Mouse (Mus musculus) G1E (cell line): Measurements from ENCODE around the gene Igfbpl1. TPM values are rescaled to one million over a fixed set of nuclear protein-coding genes. Genes with fewer than 3 reads are reported as not detected.

Experiments
- ATAC-seq: 2 replicates; pipeline ENCODE4 v1.8.0; 2016; ENCODE audit warnings: mild to moderate bottlenecking; ENCODE audit not compliant: insufficient number of reproducible peaks, poor library complexity, low FRiP score, severe bottlenecking; ENCODE audit errors: extremely low read depth
- DNase-seq: peaks from one replicate; pipeline ENCODE4 v3.0.0; 2012; ENCODE audit warnings: low spot score
- H3K27me3 ChIP-seq: 2 replicates; pipeline ENCODE4 v1.6.1; 2012; ENCODE audit warnings: mild to moderate bottlenecking, low read length, inconsistent platforms; ENCODE audit not compliant: insufficient read depth
- H3K36me3 ChIP-seq: replicated peaks from 2 replicates; pipeline ENCODE3; 2012; ENCODE audit warnings: mild to moderate bottlenecking, inconsistent platforms
- H3K4me1 ChIP-seq: 2 replicates; pipeline ENCODE4 v1.6.1; 2012; ENCODE audit warnings: low read depth, low read length, inconsistent platforms, mixed read lengths; ENCODE audit not compliant: insufficient read depth
- H3K4me3 ChIP-seq: 2 replicates; pipeline ENCODE4 v1.5.1; 2012; ENCODE audit warnings: low read depth, mild to moderate bottlenecking, inconsistent platforms, low read length, moderate library complexity, mixed read lengths
- H3K9me3 ChIP-seq: replicated peaks from 2 replicates; pipeline ENCODE4 v1.6.1; 2012; ENCODE audit warnings: inconsistent platforms
- CTCF ChIP-seq: IDR thresholded peaks from 2 replicates; pipeline ENCODE4 v1.5.1; 2012; ENCODE audit warnings: low read depth, low read length, inconsistent platforms, mixed read lengths
- GATA1 ChIP-seq: IDR thresholded peaks from 2 replicates; pipeline ENCODE4 v1.6.1; 2012; ENCODE audit warnings: borderline replicate concordance, low read length, inconsistent platforms, mixed read lengths
- GATA2 ChIP-seq: IDR thresholded peaks from 2 replicates; pipeline ENCODE4 v1.6.1; 2012; ENCODE audit warnings: low read depth, low read length, inconsistent platforms, borderline replicate concordance
- POLR2AphosphoS5 ChIP-seq: IDR thresholded peaks from 2 replicates; pipeline ENCODE4 v1.6.1; 2012; ENCODE audit warnings: low read depth, low read length, inconsistent platforms; ENCODE audit not compliant: insufficient replicate concordance
- TAL1 ChIP-seq: conservative IDR thresholded peaks from 2 replicates; pipeline ENCODE4 v1.6.1; 2012; ENCODE audit warnings: low read depth, low read length, inconsistent platforms, mixed read lengths
- polyA plus RNA-seq: library from polyadenylated mRNA; stranded (reverse); fragments of >175 nt; gene quantifications from 2 replicates; pipeline ENCODE4 v1.2.3, GENCODE M21; 2012
- total RNA-seq, 2 experiments: library from RNA; stranded (forward) in 1 of 2; stranded (reverse) in 1 of 2; fragments of 200-1000 nt in 1 of 2; fragments of >200 nt in 1 of 2; fragmentation: Nextera tagmentation in 1 of 2; gene quantifications; 2 replicates each; pipeline ENCODE4 v1.2.3; 2014 to 2017

Gene Igfbpl1
- total and polyA plus RNA-seq, 3 experiments, result 0.11 TPM; not detected in 2

DNA sequence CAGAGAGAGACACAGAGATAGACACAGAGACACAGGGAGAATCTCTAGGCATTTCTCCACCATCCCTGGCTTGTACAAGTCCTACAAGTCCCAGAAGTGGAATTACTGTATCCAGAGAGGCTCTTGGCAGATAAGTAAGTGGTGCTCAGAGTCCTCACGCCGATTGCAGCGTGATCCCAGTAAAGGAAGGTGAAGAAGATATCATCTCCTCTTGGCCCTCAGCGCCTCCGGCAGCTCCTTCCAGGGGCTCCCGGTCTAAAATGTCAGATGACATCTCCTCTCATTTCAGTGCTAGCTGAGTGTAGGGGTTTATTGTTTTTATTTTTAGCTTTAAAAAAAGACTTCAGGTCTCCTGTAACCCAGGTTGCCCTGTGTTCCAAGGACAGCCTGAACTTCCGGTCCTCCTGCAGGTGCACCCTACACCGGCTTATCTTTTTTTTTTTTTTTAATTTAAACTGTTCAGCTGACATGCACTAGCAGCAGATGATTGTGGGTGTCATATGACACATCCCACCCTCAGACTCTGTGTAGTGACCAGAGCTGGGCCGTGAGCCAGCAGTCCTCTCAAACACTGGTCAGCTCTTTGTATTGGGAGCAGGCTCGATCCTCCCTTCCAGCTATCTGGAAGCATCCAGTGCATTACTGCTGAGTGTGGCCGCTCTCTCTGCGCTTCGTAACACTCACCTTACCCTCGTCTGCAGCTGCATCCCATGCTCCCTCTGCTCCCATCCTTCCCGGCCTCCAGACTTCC, 26.9 kb upstream of the Igfbpl1 start:
- TF ChIP-seq GATA1 (no peak), POLR2AphosphoS5 (no peak), GATA2 (no peak), TAL1 (no peak), CTCF (no peak)
- Histone ChIP-seq H3K9me3 (no peaks in the 10 kb centered on the region), H3K36me3 (no peaks in the 10 kb centered on the region), H3K27me3 (peaks cover 8% of the 10 kb centered on the region), H3K4me1 (no peaks in the 10 kb centered on the region), H3K4me3 (no peak overlapping the region)
- no peak for DNase-seq
- no peak for ATAC-seq

DNA sequence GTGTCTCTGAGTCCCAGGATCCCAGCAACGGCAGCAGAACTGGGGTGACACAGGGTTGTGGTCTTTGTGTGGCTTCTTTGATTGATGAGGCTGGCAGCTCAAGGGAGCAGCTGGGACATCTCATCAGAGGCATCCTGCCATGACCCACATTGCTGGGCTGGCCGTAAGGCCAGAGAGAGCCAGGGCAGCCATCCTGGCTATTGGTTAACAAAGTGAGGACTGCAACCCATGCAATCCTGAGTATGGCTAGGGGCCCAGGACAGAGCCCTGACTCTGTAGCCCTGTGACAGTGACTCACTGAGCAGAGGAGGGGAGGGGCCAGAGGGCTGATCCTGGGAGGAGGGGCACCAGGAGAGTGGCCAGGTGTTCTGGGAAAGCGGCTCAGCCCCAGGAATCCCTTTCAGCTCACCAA, 24.9 kb upstream of the Igfbpl1 start:
- no peak for ATAC-seq
- peaks cover 8% of the 10 kb centered on the region for H3K27me3 ChIP-seq

DNA sequence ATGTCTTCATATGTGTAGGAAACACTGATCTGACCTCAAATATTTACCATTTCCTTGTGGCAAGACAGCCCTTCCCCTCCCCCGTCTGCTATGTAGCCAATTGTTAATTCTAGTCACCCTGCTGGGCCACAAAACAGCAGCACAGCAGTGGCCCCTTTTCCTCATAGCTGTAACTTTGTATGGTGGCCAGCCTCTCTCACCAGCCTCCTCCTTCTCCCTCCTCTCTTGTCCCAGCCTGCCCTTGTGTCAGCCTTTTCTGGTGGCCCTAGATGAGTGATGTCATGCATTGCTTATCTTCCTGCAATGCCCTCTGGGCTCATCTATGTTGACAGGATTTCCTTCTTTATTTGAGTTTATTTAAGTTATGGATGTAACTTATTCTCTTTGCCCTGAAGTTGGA, 22.7 kb upstream of the Igfbpl1 start:
- Histone ChIP-seq H3K9me3 (no peaks in the 10 kb centered on the region), H3K4me3 (no peak overlapping the region), H3K27me3 (peaks cover 5% of the 10 kb centered on the region), H3K36me3 (no peaks in the 10 kb centered on the region), H3K4me1 (no peaks in the 10 kb centered on the region)
- DNase-seq, result no peak
- no peak for TF ChIP-seq CTCF
- no peak for TF ChIP-seq POLR2AphosphoS5
- no peak for TF ChIP-seq GATA1
- no peak for TF ChIP-seq TAL1
- no peak for TF ChIP-seq GATA2
- ATAC-seq, result no peak

More for the DNA sequence above, 24.9 kb upstream of the Igfbpl1 start:
- no peak for DNase-seq
- TF ChIP-seq GATA2 (no peak), POLR2AphosphoS5 (no peak), TAL1 (no peak), CTCF (no peak), GATA1 (no peak)
- Histone ChIP-seq H3K36me3 (no peaks in the 10 kb centered on the region), H3K4me1 (no peaks in the 10 kb centered on the region), H3K9me3 (no peaks in the 10 kb centered on the region), H3K4me3 (no peak overlapping the region)

DNA sequence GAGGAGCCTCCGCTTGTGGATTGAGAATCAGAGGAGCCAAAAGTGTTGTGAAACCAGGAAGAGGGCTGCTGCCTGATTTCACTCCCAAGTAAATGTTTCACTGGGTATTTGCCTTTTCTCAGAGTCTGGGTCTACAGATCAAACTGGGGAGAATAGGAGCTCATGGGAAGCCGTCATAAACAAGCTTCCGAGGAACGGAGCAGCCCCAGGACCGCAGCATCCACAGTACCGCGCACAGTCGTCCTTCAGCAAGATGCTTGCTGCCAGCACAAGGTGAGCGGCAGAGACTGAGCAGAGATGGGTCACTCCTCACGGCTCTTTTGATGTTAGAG, 22.1 kb upstream of the Igfbpl1 start:
- ATAC-seq (no peak), DNase-seq (no peak)
- Histone ChIP-seq H3K36me3 (no peaks in the 10 kb centered on the region), H3K4me3 (no peak overlapping the region), H3K9me3 (no peaks in the 10 kb centered on the region), H3K27me3 (peaks cover 5% of the 10 kb centered on the region), H3K4me1 (no peaks in the 10 kb centered on the region)
- TF ChIP-seq POLR2AphosphoS5 (no peak), TAL1 (no peak), GATA2 (no peak), GATA1 (no peak), CTCF (no peak)

DNA sequence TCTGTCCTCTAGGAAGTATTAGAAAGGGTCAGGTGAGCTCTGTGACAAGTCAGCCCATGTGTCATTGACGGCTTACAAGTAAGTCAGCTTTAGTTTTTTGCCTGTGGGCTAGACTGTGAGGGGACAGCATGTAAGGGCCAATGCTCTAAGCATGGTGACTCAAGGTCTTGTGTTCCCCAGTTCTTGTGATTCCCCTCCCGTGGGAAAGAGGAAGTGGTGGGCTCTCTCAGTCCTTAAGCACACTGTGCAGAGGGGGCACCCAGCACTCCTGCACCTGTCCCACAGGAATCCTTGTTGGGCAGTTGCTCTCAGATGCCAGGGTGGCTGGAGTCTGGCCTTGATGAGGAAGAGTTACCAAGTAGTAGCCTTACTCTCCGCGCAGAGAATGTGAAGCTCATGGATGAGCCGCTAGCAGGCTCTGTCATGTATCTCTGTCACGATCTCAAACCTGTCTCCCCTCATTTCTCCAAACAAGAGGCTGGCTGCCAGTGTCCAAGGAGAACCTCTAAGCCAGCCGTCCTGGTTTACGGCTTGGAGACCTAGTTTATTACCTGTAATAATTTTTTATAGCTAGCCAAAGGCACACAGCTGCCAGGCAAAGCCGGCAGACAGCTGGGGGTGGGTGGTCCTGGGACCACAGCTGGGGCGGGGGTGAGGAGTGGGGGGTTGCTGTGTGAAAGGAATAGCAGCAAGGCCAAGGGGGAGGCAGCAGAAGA, 21.5 kb upstream of the Igfbpl1 start, which contains the start of gene Stra6l:
Gene Stra6l (plus strand): TSS at position 556 of the 716 bp plus-strand sequence.
- ATAC-seq (no peak), DNase-seq (no peak)
- Histone ChIP-seq H3K27me3 (peaks cover 5% of the 10 kb centered on the region), H3K4me3 (no peak within 1 kb of the TSS), H3K9me3 (no peaks in the 10 kb centered on the region), H3K4me1 (no peaks in the 10 kb centered on the region), H3K36me3 (no peaks in the 10 kb centered on the region)
- TF ChIP-seq TAL1 (no peak), GATA2 (no peak), POLR2AphosphoS5 (no peak), GATA1 (no peak), CTCF (no peak)

DNA sequence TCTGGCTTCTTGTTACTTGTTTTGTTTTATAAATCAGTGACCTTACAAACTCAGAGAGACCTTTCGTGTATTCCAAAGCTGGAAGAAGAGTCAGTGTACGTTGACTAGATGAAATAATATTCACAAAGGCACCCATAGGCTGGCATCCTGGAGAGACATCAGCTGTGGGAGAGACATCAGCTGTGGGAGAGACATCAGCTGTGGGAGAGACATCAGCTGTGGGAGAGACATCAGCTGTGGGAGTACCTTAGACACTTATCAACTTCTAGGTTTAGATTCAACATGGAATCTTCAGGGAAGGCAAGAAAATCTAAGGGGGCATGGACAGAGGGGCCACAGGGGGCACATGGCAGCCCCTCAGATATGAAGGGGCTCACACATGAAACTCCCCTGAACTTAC, 19.5 kb upstream of the Igfbpl1 start:
- DNase-seq, result no peak
- Histone ChIP-seq H3K27me3 (peaks cover 5% of the 10 kb centered on the region), H3K4me3 (no peak overlapping the region), H3K9me3 (no peaks in the 10 kb centered on the region), H3K4me1 (no peaks in the 10 kb centered on the region), H3K36me3 (no peaks in the 10 kb centered on the region)
- ATAC-seq, result no peak
- TF ChIP-seq GATA1 (no peak), CTCF (no peak), GATA2 (no peak), TAL1 (no peak)

DNA sequence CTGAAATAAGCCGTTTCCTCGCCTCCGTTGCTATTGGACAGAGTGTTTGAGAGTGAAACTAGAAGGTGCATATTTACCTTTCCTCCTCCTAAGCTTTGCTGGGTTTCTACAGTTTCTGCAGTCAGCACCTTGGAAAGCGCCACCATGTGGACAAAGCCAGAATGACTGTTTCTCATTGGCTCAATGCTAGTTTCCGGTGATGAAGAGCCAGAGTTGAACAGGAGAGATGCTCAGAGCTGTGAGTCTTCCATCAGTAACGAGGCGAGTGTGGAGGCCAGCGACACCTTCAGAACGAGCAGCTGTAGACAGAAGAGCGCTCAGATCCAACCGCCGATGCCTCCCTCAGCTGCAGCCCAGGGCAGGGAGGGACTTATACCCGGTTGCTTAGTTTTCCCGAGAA, 17.6 kb upstream of the Igfbpl1 start:
- TF ChIP-seq POLR2AphosphoS5, result no peak
- peak; percentile 44; the same call in 1 of the 2 replicates for TF ChIP-seq CTCF
- DNase-seq (peak; percentile 22), ATAC-seq (no peak)
- no peaks in the 10 kb centered on the region for H3K36me3 ChIP-seq
- H3K27me3 ChIP-seq, result no peaks in the 10 kb centered on the region
- H3K4me3 ChIP-seq, result no peak overlapping the region
- H3K4me1 ChIP-seq, result no peaks in the 10 kb centered on the region
- no peaks in the 10 kb centered on the region for H3K9me3 ChIP-seq
